Mouse (Mus musculus) MEL (cell line): ENCODE results near the gene Pdzd7. TPM values are rescaled to one million over a fixed set of nuclear protein-coding genes. Genes with fewer than 3 reads are reported as not detected.

Experiments
- DNase-seq: peaks from one replicate; pipeline ENCODE4 v3.0.0; 2011; ENCODE audit warnings: low read depth, low spot score
- H3K27ac ChIP-seq: 2 replicates; pipeline ENCODE4 v1.5.1; 2012; ENCODE audit warnings: low read depth, mild to moderate bottlenecking, control low read depth, low read length, moderate library complexity; ENCODE audit not compliant: control insufficient read depth
- H3K27me3 ChIP-seq, 2 experiments: fragments of 150-350 bp in 1 of 2; sonication (generic) in 1 of 2; 2 replicates each; pipeline ENCODE4 v1.6.1; 2012; ENCODE audit warnings: low read length in 2 of 2, mild to moderate bottlenecking in 2 of 2, improper control_type of control experiment in 1 of 2, moderate library complexity in 1 of 2; ENCODE audit not compliant: insufficient read depth in 2 of 2, control insufficient read depth in 1 of 2
- H3K36me3 ChIP-seq, 2 experiments: 2 replicates each; pipeline ENCODE4 v1.6.1; 2012 to 2014; ENCODE audit warnings: low read length in 2 of 2, improper control_type of control experiment in 1 of 2, inconsistent platforms in 1 of 2, mild to moderate bottlenecking in 1 of 2; ENCODE audit not compliant: insufficient read depth in 2 of 2, control insufficient read depth in 1 of 2
- H3K4me1 ChIP-seq, 2 experiments: fragments of 150-350 bp in 1 of 2; sonication (generic) in 1 of 2; 2 replicates each; pipeline ENCODE4 v1.6.1; 2012; ENCODE audit warnings: low read length in 2 of 2, improper control_type of control experiment in 1 of 2, mild to moderate bottlenecking in 1 of 2; ENCODE audit not compliant: insufficient read depth in 2 of 2, control insufficient read depth in 1 of 2
- H3K4me3 ChIP-seq, 2 experiments: fragments of 150-350 bp in 1 of 2; sonication (generic) in 1 of 2; 2 replicates each; pipeline ENCODE4 v1.5.1; 2012; ENCODE audit warnings: low read depth in 2 of 2, low read length in 2 of 2, mild to moderate bottlenecking in 2 of 2, moderate library complexity in 2 of 2, control low read depth in 1 of 2, improper control_type of control experiment in 1 of 2; ENCODE audit not compliant: control insufficient read depth in 1 of 2, insufficient read depth in 1 of 2
- H3K79me2 ChIP-seq: 2 replicates; pipeline ENCODE4 v1.6.1; 2012; ENCODE audit warnings: mild to moderate bottlenecking, low read length, moderate library complexity; ENCODE audit not compliant: control insufficient read depth, poor library complexity, insufficient read depth
- H3K9ac ChIP-seq: 2 replicates; pipeline ENCODE4 v1.6.1; 2012; ENCODE audit warnings: low read depth, mild to moderate bottlenecking, control low read depth, low read length, moderate library complexity; ENCODE audit not compliant: control insufficient read depth, poor library complexity, severe bottlenecking
- H3K9me3 ChIP-seq: fragments of 150-350 bp; sonication (generic); replicated peaks from 2 replicates; pipeline ENCODE4 v1.6.1; 2012; ENCODE audit warnings: mild to moderate bottlenecking, low read length, improper control_type of control experiment, moderate library complexity; ENCODE audit not compliant: insufficient read depth
- CHD2 ChIP-seq: IDR thresholded peaks from 2 replicates; pipeline ENCODE4 v1.6.1; 2011; ENCODE audit warnings: low read length, improper control_type of control experiment
- CTCF ChIP-seq, 3 experiments: IDR thresholded peaks in 2 of 3; conservative IDR thresholded peaks in 1 of 3; 2 replicates each; pipeline ENCODE4 v1.5.1; 2011 to 2012; ENCODE audit warnings: low read length in 3 of 3, low read depth in 2 of 3, mild to moderate bottlenecking in 2 of 3, improper control_type of control experiment in 1 of 3, inconsistent platforms in 1 of 3, mixed read lengths in 1 of 3, moderate library complexity in 1 of 3; ENCODE audit not compliant: control insufficient read depth in 1 of 3, insufficient read depth in 1 of 3, poor library complexity in 1 of 3, severe bottlenecking in 1 of 3
- E2F4 ChIP-seq: IDR thresholded peaks from 2 replicates; pipeline ENCODE4 v1.6.1; 2011; ENCODE audit warnings: low read depth, low read length, improper control_type of control experiment, borderline replicate concordance
- ELF1 ChIP-seq: IDR thresholded peaks from 2 replicates; pipeline ENCODE4 v1.6.1; 2014; ENCODE audit warnings: low read depth, mild to moderate bottlenecking, inconsistent platforms, low read length, improper control_type of control experiment, moderate library complexity
- ETS1 ChIP-seq: IDR thresholded peaks from 2 replicates; pipeline ENCODE4 v1.6.1; 2012; ENCODE audit warnings: low read depth, mild to moderate bottlenecking, inconsistent platforms, low read length, improper control_type of control experiment, moderate library complexity
- GABPA ChIP-seq: IDR thresholded peaks from 2 replicates; pipeline ENCODE4 v1.6.1; 2012; ENCODE audit warnings: low read depth, mild to moderate bottlenecking, inconsistent platforms, low read length, improper control_type of control experiment, moderate library complexity
- GATA1 ChIP-seq: IDR thresholded peaks from 2 replicates; pipeline ENCODE4 v1.6.1; 2011; ENCODE audit warnings: low read depth, low read length, improper control_type of control experiment
- HCFC1 ChIP-seq: IDR thresholded peaks from 2 replicates; pipeline ENCODE4 v1.6.1; 2012; ENCODE audit warnings: low read depth, mild to moderate bottlenecking, inconsistent platforms, low read length, improper control_type of control experiment, moderate library complexity
- JUND ChIP-seq: IDR thresholded peaks from 2 replicates; pipeline ENCODE4 v1.6.1; 2011; ENCODE audit warnings: low read depth, mild to moderate bottlenecking, improper control_type of control experiment, low read length
- MAFK ChIP-seq: IDR thresholded peaks from 2 replicates; pipeline ENCODE4 v1.6.1; 2011; ENCODE audit warnings: low read depth, mild to moderate bottlenecking, low read length, improper control_type of control experiment, borderline replicate concordance
- MAX ChIP-seq: IDR thresholded peaks from 2 replicates; pipeline ENCODE4 v1.6.1; 2011; ENCODE audit warnings: low read length, improper control_type of control experiment
- MAZ ChIP-seq: IDR thresholded peaks from 2 replicates; pipeline ENCODE4 v1.6.1; 2012; ENCODE audit warnings: low read depth, mild to moderate bottlenecking, inconsistent platforms, low read length, improper control_type of control experiment
- MXI1 ChIP-seq: IDR thresholded peaks from 2 replicates; pipeline ENCODE4 v1.6.1; 2011; ENCODE audit warnings: mild to moderate bottlenecking, low read depth, low read length, improper control_type of control experiment
- MYC ChIP-seq: IDR thresholded peaks from 2 replicates; pipeline ENCODE4 v1.6.1; 2011; ENCODE audit warnings: low read depth, mild to moderate bottlenecking, low read length, improper control_type of control experiment, moderate library complexity
- POLR2AphosphoS2 ChIP-seq: IDR thresholded peaks from 2 replicates; pipeline ENCODE4 v1.6.1; 2011; ENCODE audit warnings: low read length, improper control_type of control experiment
- RAD21 ChIP-seq: IDR thresholded peaks from 2 replicates; pipeline ENCODE4 v1.6.1; 2011; ENCODE audit warnings: mild to moderate bottlenecking, low read depth, low read length, improper control_type of control experiment
- RCOR1 ChIP-seq: IDR thresholded peaks from 2 replicates; pipeline ENCODE4 v1.6.1; 2012; ENCODE audit warnings: low read depth, mild to moderate bottlenecking, inconsistent platforms, low read length, improper control_type of control experiment
- SIN3A ChIP-seq: IDR thresholded peaks from 2 replicates; pipeline ENCODE4 v1.6.1; 2012; ENCODE audit warnings: low read length, improper control_type of control experiment, inconsistent platforms
- SMC3 ChIP-seq: IDR thresholded peaks from 2 replicates; pipeline ENCODE4 v1.6.1; 2011; ENCODE audit warnings: low read depth, low read length, improper control_type of control experiment
- TAL1 ChIP-seq: IDR thresholded peaks from 2 replicates; pipeline ENCODE4 v1.6.1; 2012; ENCODE audit warnings: mild to moderate bottlenecking, inconsistent platforms, low read length, moderate library complexity, mixed read lengths
- TBP ChIP-seq: IDR thresholded peaks from 2 replicates; pipeline ENCODE4 v1.8.0; 2011; ENCODE audit warnings: low read depth, low read length, improper control_type of control experiment
- TCF12 ChIP-seq: IDR thresholded peaks from 2 replicates; pipeline ENCODE4 v1.6.1; 2014; ENCODE audit warnings: low read depth, mild to moderate bottlenecking, inconsistent platforms, low read length, improper control_type of control experiment, moderate library complexity
- USF1 ChIP-seq: IDR thresholded peaks from 2 replicates; pipeline ENCODE4 v1.6.1; 2014; ENCODE audit warnings: low read depth, mild to moderate bottlenecking, inconsistent platforms, low read length, improper control_type of control experiment, moderate library complexity
- ZC3H11A ChIP-seq: IDR thresholded peaks from 2 replicates; pipeline ENCODE4 v1.6.1; 2012; ENCODE audit warnings: low read depth, mild to moderate bottlenecking, inconsistent platforms, low read length, improper control_type of control experiment
- ZNF384 ChIP-seq: IDR thresholded peaks from 2 replicates; pipeline ENCODE4 v1.6.1; 2012; ENCODE audit warnings: low read depth, mild to moderate bottlenecking, inconsistent platforms, low read length, improper control_type of control experiment
- polyA plus RNA-seq, 2 experiments: library from polyadenylated mRNA; stranded (reverse) in 1 of 2; unstranded in 1 of 2; fragments of >175 nt in 1 of 2; fragments of >200 nt in 1 of 2; gene quantifications; 2 replicates each; pipeline versions ENCODE4 v1.2.1 to v1.2.4; 2012; ENCODE audit warnings: low replicate concordance in 2 of 2, low read depth in 1 of 2; ENCODE audit not compliant: insufficient read length in 2 of 2, insufficient read depth in 1 of 2, missing spikeins in 1 of 2
- total RNA-seq: library from RNA; depleted of rRNA; stranded (reverse); fragments of 300-350 nt; gene quantifications from 2 replicates; pipeline ENCODE4 v1.2.3, GENCODE M21; 2012

Pdzd7 gene
- total and polyA plus RNA-seq, 3 experiments, result 0.08 to 0.56 TPM; not detected in 1

DNA sequence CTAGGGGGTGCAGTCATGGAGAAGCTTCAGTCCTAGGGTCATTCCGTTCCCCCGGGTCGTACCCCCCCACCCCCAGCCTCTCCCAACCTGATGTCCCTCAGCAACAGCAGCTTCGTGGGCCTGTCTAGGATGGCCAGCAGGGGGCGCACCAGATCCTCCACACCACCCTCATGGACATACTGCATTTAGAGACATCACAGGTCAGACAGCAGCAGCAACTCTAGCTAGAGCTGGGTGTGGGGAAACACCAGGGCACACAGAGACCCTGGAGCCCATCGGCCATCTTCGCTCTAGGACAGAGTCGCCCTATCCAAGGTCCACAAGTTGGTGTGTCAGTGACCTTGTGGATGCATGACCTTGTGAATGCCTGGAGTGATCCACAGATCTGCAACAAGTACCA lies 15.4 kb downstream of the Pdzd7 start:
- Histone ChIP-seq H3K4me3 (peak overlapping the region; percentile 66 to 74), H3K27me3 (no peaks in the 10 kb centered on the region), H3K79me2 (no peaks in the 10 kb centered on the region), H3K4me1 (peaks cover 8 to 22% of the 10 kb centered on the region in 2 experiments), H3K9me3 (no peaks in the 10 kb centered on the region), H3K36me3 (peaks cover 0 to 10% of the 10 kb centered on the region in 2 experiments; a peak in 2 of 4 replicates), H3K9ac (peak overlapping the region; percentile 66), H3K27ac (peak overlapping the region; percentile 25)
- peak; percentile 88 for DNase-seq
- TF ChIP-seq CTCF (IDR thresholded peaks at IDR 0.05 in 2 of 3, conservative IDR thresholded peaks at IDR 0.05 in 1 of 3; ENCODE audit: control insufficient read depth in 1 of 3, insufficient read depth in 1 of 3, low read depth in 2 of 3, low read length in 3 of 3, poor library complexity in 1 of 3, severe bottlenecking in 1 of 3), result peak; percentile 88 to 100 (median 89)
- 0 out of 2 replicates have a peak, but pooled peaks have one; percentile 19 for TF ChIP-seq MAZ
- no peak for TF ChIP-seq TAL1
- TF ChIP-seq RAD21, result peak; percentile 31
- peak; percentile 69 for TF ChIP-seq SMC3
- 0 out of 2 replicates have a peak, but pooled peaks have one; percentile 38 for TF ChIP-seq MAX
- TF ChIP-seq HCFC1, result no peak
- TF ChIP-seq TBP, result 0 out of 2 replicates have a peak, but pooled peaks have one; percentile 11
- TF ChIP-seq ZC3H11A, result 0 out of 2 replicates have a peak, but pooled peaks have one; percentile 4
- TF ChIP-seq MXI1, result peak; percentile 36; the same call in 1 of the 2 replicates
- no peak for TF ChIP-seq GATA1
- TF ChIP-seq RCOR1, result 0 out of 2 replicates have a peak, but pooled peaks have one; percentile 9
- no peak for TF ChIP-seq ZNF384
- TF ChIP-seq SIN3A, result peak; percentile 55; the same call in 1 of the 2 replicates

DNA sequence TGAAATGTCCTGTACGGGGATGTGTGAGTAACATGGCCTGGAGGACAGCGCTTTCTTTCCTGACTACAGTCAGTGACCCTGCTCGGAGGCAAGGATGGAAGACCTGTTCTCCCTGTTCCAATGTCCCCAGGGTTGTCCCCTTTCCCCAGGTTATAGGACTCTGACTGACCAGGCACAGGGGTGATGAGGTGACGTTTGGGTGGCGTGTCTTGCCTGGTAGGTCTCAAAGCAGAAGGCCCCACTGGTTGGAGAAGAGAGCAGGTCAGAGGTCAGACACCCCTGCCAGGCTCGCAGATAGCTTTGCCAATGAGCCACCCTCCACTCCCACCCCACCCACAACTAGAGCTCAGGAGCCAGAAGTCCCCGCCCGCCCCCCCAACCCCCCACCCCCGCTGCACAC lies 15.9 kb downstream of the Pdzd7 start:
- no peak overlapping the region for H3K9ac ChIP-seq
- H3K79me2 ChIP-seq, result no peaks in the 10 kb centered on the region
- DNase-seq, result no peak
- peaks cover 0 to 10% of the 10 kb centered on the region in 2 experiments; a peak in 2 of 4 replicates for H3K36me3 ChIP-seq
- no peaks in the 10 kb centered on the region for H3K27me3 ChIP-seq
- peaks cover 8 to 22% of the 10 kb centered on the region in 2 experiments for H3K4me1 ChIP-seq
- no peaks in the 10 kb centered on the region for H3K9me3 ChIP-seq
- H3K27ac ChIP-seq, result no peak overlapping the region
- no peak overlapping the region for H3K4me3 ChIP-seq
- TF ChIP-seq MAX (no peak), TAL1 (no peak), CHD2 (no peak), RCOR1 (no peak), ZC3H11A (no peak), JUND (no peak), TCF12 (no peak), MAZ (no peak), TBP (no peak), MAFK (no peak), POLR2AphosphoS2 (no peak), ELF1 (no peak), GABPA (no peak), USF1 (no peak), MYC (no peak), E2F4 (no peak), CTCF (IDR thresholded peaks at IDR 0.05 in 2 of 3, conservative IDR thresholded peaks at IDR 0.05 in 1 of 3; ENCODE audit: control insufficient read depth in 1 of 3, insufficient read depth in 1 of 3, low read depth in 2 of 3, low read length in 3 of 3, poor library complexity in 1 of 3, severe bottlenecking in 1 of 3) (no peak), ETS1 (no peak)
